Mouse (Mus musculus): Measurements from ENCODE around the gene Kcna6. TPM values are rescaled to one million over a fixed set of nuclear protein-coding genes. Genes with fewer than 3 reads are reported as not detected.

Kcna6 gene
- polyA plus RNA-seq (2014; fragmentation: Illumina TruSeq; extraction: RNeasy Lipid Tissue Mini Kit (QIAGEN cat#74804); ENCODE audit: insufficient read depth, low read depth, low replicate concordance), result 0.37 TPM

GRCm38 (mm10) chr6:126740211-126741142 lies at the start of gene Kcna6:
TSS of gene Kcna6 (minus strand) at chr6:126740674.

Other genes starting within 250 kb of the Kcna6 start
- gene Kcna5, start 205.3 kb downstream of the Kcna6 start, polyA plus RNA-seq (2014; fragmentation: Illumina TruSeq; extraction: RNeasy Lipid Tissue Mini Kit (QIAGEN cat#74804); ENCODE audit: insufficient read depth, low read depth, low replicate concordance), result 0.76 TPM
- gene Kcna1, start 94.3 kb downstream of the Kcna6 start, polyA plus RNA-seq (2014; fragmentation: Illumina TruSeq; extraction: RNeasy Lipid Tissue Mini Kit (QIAGEN cat#74804); ENCODE audit: insufficient read depth, low read depth, low replicate concordance), result not detected
- 76.1 TPM for gene Ndufa9, start 108.5 kb upstream of the Kcna6 start, polyA plus RNA-seq (2014; fragmentation: Illumina TruSeq; extraction: RNeasy Lipid Tissue Mini Kit (QIAGEN cat#74804); ENCODE audit: insufficient read depth, low read depth, low replicate concordance)
- not detected for gene Akap3, start 112.4 kb upstream of the Kcna6 start, polyA plus RNA-seq (2014; fragmentation: Illumina TruSeq; extraction: RNeasy Lipid Tissue Mini Kit (QIAGEN cat#74804); ENCODE audit: insufficient read depth, low read depth, low replicate concordance)
- 0.23 TPM for gene Dyrk4, start 181.2 kb upstream of the Kcna6 start, polyA plus RNA-seq (2014; fragmentation: Illumina TruSeq; extraction: RNeasy Lipid Tissue Mini Kit (QIAGEN cat#74804); ENCODE audit: insufficient read depth, low read depth, low replicate concordance)
- gene Rad51ap1, start 198.9 kb upstream of the Kcna6 start, polyA plus RNA-seq (2014; fragmentation: Illumina TruSeq; extraction: RNeasy Lipid Tissue Mini Kit (QIAGEN cat#74804); ENCODE audit: insufficient read depth, low read depth, low replicate concordance), result 0.44 TPM
- gene D6Wsu163e, start 199.3 kb upstream of the Kcna6 start, polyA plus RNA-seq (2014; fragmentation: Illumina TruSeq; extraction: RNeasy Lipid Tissue Mini Kit (QIAGEN cat#74804); ENCODE audit: insufficient read depth, low read depth, low replicate concordance), result 12.3 TPM

Data from lung, adult 10 weeks (tissue).